Mouse (Mus musculus) mouse trophoblast stem cell (cell line): ENCODE data around the gene Gm13279.
"Not testable (repeated sequence)": the region's sequence is repeated elsewhere in the genome, so short reads cannot be mapped to it uniquely, and the experiment has no call there.

Experiments used
- in situ Hi-C, 2 experiments: fragments of 300-500 bp; cut with MseI, MboI; formaldehyde crosslinking; loops; 2 replicates in 1 of 2; 3 replicates in 1 of 2; pipeline ENCODE4 v1.15.1; 2025

Gene Gm13279

DNA sequence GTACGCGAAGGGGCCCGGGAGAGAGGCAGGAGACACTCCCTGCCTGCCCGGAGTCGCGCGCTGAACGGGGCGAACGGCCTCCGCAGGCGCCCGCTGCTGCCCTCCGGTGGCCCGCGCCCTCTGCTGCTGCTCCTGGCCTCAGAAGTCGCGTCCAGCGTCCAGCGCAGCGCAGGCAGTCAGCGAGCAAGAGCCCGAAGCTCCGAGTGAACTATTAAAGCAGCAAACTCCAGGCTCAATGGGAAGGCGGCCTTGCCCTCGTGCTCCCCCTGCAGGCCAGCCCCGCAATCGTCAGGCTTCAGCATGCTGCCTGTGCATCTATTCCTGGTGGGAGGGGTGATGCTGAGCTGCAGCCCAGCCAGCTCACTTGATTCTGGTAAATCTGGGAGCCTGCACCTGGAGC lies at the start of gene Gm13279:
Gene Gm13279 (plus strand): TSS at position 301 of the 400 bp plus-strand sequence.
- in situ Hi-C loops, result not testable (repeated sequence)

DNA sequence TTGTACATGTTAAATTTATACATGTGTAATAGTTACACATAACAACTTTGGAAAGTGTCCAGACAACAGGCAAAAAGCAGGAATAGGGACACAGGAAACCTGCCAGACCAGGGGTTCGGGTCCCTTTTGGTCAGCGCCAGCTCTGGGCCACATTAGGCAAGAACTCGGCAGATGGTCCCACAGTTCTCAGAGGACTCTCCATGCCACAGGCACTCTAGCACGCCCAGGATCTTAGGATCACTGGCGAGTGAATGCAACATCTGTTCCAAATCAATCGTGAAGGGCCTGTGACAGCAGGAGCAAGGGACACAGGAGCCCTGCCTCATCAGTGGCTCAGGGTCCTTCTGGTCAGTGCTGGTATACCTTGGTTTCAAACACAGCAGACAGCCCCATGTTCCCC lies 47.3 kb upstream of the Gm13279 start:
- in situ Hi-C loops, result no loop called here

GRCm38 (mm10) chr4:88754818-88755340 lies 42.3 kb upstream of the Gm13279 start, which contains the start of gene Gm13271:
TSS of gene Gm13271 (plus strand) at chr4:88754868.
- in situ Hi-C loops, result not testable (repeated sequence)

- in situ Hi-C loops, result not testable (repeated sequence)
These were observed 40.4 kb upstream of the Gm13279 start for GRCm38 (mm10) chr4:88756581-88757513.

- in situ Hi-C loops, result not testable (repeated sequence)
These were observed 39.6 kb upstream of the Gm13279 start for GRCm38 (mm10) chr4:88757628-88758031.

- in situ Hi-C loops, result not testable (repeated sequence)
These were observed 38.4 kb upstream of the Gm13279 start for GRCm38 (mm10) chr4:88758751-88759150.

- in situ Hi-C loops, result not testable (repeated sequence)
These were observed 37.5 kb upstream of the Gm13279 start, which contains the start of gene Gm13283 for GRCm38 (mm10) chr4:88759610-88760268. TSS of gene Gm13283 (plus strand) at chr4:88760119.

- in situ Hi-C loops, result not testable (repeated sequence)
These were observed 36.8 kb upstream of the Gm13279 start for GRCm38 (mm10) chr4:88760431-88760830.

- in situ Hi-C loops, result not testable (repeated sequence)
These were observed 35.4 kb upstream of the Gm13279 start for GRCm38 (mm10) chr4:88761776-88762175.

DNA sequence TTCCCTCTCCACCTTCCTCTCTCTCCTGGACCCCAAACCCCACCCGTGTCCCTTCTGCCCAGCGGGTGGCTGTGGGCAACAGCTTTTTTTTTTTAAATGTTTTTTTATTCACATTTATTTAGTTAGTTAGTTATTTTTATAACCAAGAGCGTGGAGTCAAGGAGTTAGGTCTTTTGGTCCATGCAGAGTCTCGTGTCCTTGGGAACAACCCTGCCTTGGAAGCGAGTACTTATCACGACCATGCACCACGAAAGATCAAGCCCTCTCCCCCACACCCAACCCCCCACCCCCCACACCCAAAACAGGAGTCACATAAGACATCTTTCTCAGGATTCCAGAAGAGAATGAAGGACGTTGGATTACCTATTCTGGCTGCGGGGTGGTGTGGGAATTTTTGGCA lies 34.9 kb upstream of the Gm13279 start:
- in situ Hi-C loops, result not testable (repeated sequence)

DNA sequence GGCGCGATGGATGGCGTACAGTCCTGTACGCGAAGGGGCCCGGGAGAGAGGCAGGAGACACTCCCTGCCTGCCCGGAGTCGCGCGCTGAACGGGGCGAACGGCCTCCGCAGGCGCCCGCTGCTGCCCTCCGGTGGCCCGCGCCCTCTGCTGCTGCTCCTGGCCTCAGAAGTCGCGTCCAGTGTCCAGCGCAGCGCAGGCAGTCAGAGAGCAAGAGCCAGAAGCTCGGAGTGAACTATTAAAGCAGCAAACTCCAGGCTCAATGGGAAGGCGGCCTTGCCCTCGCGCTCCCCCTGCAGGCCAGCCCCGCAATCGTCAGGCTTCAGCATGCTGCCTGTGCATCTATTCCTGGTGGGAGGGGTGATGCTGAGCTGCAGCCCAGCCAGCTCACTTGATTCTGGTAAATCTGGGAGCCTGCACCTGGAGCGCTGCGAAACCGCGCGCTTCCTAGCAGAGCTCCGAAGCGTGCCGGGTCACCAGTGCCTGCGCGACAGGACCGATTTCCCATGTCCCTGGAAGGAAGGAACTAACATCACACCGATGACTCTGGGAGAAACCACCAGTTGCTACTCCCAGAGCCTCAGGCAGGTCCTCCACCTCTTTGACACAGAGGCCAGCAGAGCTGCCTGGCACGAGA lies 33.7 kb upstream of the Gm13279 start:
- in situ Hi-C loops, result not testable (repeated sequence)

DNA sequence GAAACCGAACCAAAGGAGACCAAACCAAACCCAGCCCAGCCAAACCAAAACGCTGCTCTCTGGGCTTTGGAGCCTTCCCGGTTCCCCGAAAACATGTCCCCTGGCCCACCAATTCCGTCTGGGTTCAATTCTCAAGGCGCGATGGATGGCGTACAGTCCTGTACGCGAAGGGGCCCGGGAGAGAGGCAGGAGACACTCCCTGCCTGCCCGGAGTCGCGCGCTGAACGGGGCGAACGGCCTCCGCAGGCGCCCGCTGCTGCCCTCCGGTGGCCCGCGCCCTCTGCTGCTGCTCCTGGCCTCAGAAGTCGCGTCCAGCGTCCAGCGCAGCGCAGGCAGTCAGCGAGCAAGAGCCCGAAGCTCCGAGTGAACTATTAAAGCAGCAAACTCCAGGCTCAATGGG lies 23.7 kb upstream of the Gm13279 start, which contains the start of gene Gm13290:
Gene Gm13290 (plus strand): TSS at position 301 of the 400 bp plus-strand sequence.
- in situ Hi-C loops, result not testable (repeated sequence)

DNA sequence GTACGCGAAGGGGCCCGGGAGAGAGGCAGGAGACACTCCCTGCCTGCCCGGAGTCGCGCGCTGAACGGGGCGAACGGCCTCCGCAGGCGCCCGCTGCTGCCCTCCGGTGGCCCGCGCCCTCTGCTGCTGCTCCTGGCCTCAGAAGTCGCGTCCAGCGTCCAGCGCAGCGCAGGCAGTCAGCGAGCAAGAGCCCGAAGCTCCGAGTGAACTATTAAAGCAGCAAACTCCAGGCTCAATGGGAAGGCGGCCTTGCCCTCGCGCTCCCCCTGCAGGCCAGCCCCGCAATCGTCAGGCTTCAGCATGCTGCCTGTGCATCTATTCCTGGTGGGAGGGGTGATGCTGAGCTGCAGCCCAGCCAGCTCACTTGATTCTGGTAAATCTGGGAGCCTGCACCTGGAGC lies 20.6 kb upstream of the Gm13279 start, which contains the start of gene Gm13289:
Gene Gm13289 (plus strand): TSS at position 301 of the 400 bp plus-strand sequence.
- in situ Hi-C loops, result not testable (repeated sequence)

DNA sequence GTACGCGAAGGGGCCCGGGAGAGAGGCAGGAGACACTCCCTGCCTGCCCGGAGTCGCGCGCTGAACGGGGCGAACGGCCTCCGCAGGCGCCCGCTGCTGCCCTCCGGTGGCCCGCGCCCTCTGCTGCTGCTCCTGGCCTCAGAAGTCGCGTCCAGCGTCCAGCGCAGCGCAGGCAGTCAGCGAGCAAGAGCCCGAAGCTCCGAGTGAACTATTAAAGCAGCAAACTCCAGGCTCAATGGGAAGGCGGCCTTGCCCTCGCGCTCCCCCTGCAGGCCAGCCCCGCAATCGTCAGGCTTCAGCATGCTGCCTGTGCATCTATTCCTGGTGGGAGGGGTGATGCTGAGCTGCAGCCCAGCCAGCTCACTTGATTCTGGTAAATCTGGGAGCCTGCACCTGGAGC lies 17.6 kb upstream of the Gm13279 start, which contains the start of gene Gm13272:
Gene Gm13272 (plus strand): TSS at position 301 of the 400 bp plus-strand sequence.
- in situ Hi-C loops, result not testable (repeated sequence)

DNA sequence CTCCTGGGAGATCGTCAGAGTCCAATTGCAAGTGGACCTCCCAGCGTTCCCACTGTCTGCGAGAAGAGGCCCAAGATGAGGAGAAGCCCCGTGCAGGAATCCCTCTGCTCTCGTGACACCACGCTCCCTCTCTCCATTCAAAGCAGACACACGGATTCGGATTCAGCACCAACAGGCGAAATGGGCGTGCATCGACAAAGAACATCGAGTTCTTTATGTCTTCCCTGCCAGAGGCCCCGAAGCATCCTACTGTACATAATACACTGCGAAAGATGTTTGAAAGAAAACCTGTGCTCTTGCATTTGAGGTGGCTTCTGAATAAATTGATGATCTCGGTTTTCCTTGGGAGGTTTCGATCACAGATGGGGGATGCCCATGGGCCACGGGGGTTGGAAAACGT lies 16.9 kb upstream of the Gm13279 start:
- in situ Hi-C loops, result not testable (repeated sequence)

DNA sequence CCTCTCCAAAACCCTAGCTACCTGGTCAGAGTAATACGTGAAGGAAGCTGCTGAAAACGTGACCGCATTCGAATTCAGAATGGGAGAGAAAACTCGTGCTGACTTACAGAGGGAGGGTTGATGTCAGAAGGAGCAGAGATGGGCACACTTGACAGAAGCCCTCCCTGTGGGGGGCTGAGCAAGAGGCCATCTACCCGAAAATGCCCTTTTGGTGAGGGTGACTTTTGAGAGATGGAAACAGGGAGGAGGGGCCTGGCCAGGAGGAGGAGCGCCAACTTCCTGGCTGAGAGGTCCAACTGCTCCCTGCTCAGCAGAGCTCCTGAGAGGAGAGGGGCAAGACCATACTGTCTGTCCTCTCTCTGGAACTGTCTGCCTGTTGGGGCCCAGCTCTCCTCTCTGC lies 15.4 kb upstream of the Gm13279 start, which contains the start of gene Ifnz:
Gene Ifnz (plus strand): TSS at position 301 of the 400 bp plus-strand sequence.
- in situ Hi-C loops, result not testable (repeated sequence)

DNA sequence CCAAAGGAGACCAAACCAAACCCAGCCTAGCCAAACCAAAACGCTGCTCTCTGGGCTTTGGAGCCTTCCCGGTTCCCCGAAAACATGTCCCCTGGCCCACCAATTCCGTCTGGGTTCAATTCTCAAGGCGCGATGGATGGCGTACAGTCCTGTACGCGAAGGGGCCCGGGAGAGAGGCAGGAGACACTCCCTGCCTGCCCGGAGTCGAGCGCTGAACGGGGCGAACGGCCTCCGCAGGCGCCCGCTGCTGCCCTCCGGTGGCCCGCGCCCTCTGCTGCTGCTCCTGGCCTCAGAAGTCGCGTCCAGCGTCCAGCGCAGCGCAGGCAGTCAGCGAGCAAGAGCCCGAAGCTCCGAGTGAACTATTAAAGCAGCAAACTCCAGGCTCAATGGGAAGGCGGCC lies 14.9 kb upstream of the Gm13279 start:
- in situ Hi-C loops, result not testable (repeated sequence)

DNA sequence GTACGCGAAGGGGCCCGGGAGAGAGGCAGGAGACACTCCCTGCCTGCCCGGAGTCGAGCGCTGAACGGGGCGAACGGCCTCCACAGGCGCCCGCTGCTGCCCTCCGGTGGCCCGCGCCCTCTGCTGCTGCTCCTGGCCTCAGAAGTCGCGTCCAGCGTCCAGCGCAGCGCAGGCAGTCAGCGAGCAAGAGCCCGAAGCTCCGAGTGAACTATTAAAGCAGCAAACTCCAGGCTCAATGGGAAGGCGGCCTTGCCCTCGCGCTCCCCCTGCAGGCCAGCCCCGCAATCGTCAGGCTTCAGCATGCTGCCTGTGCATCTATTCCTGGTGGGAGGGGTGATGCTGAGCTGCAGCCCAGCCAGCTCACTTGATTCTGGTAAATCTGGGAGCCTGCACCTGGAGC lies 11.8 kb upstream of the Gm13279 start, which contains the start of gene Gm13276:
Gene Gm13276 (plus strand): TSS at position 301 of the 400 bp plus-strand sequence.
- in situ Hi-C loops, result not testable (repeated sequence)

DNA sequence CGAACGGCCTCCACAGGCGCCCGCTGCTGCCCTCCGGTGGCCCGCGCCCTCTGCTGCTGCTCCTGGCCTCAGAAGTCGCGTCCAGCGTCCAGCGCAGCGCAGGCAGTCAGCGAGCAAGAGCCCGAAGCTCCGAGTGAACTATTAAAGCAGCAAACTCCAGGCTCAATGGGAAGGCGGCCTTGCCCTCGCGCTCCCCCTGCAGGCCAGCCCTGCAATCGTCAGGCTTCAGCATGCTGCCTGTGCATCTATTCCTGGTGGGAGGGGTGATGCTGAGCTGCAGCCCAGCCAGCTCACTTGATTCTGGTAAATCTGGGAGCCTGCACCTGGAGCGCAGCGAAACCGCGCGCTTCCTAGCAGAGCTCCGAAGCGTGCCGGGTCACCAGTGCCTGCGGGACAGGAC lies 8.8 kb upstream of the Gm13279 start, which contains the start of gene Gm13277:
Gene Gm13277 (plus strand): TSS at position 231 of the 400 bp plus-strand sequence.
- in situ Hi-C loops, result not testable (repeated sequence)

- in situ Hi-C loops, result not testable (repeated sequence)
These were observed 5.9 kb upstream of the Gm13279 start, which contains the start of gene Gm13278 for GRCm38 (mm10) chr4:88791250-88791649. TSS of gene Gm13278 (plus strand) at chr4:88791550.
